Mouse (Mus musculus) heart, postnatal 0 days (tissue): ENCODE results near the gene Arid3a. TPM values are rescaled to one million over a fixed set of nuclear protein-coding genes. Genes with fewer than 3 reads are reported as not detected.

Experiments
- ATAC-seq: fragments of 200-750 bp; cut with Nextera tagmentation; 2 replicates; pipeline ENCODE4 v1.8.0; 2017; ENCODE audit warnings: low read depth, moderate number of reproducible peaks, moderate library complexity; ENCODE audit not compliant: insufficient read depth
- DNase-seq: peaks from one replicate; pipeline ENCODE4 v3.0.0-alpha.2; 2016; ENCODE audit warnings: low spot score
- H3K27ac ChIP-seq: fragments of 300-500 bp; sonication (generic); 2 replicates; pipeline ENCODE4 v1.5.1; 2014; ENCODE audit warnings: low read depth, mild to moderate bottlenecking
- H3K27me3 ChIP-seq: fragments of 300-500 bp; sonication (generic); 2 replicates; pipeline ENCODE4 v1.6.1; 2014; ENCODE audit warnings: low read length, mixed read lengths; ENCODE audit not compliant: control insufficient read depth, insufficient read depth
- H3K36me3 ChIP-seq: fragments of 300-500 bp; sonication (generic); replicated peaks from 2 replicates; pipeline ENCODE4 v1.6.1; 2014; ENCODE audit warnings: low read length, mixed read lengths; ENCODE audit not compliant: control insufficient read depth, insufficient read depth
- H3K4me1 ChIP-seq: fragments of 300-500 bp; sonication (generic); 2 replicates; pipeline ENCODE4 v1.6.1; 2014; ENCODE audit warnings: antibody characterized with exemption; ENCODE audit not compliant: control insufficient read depth, insufficient read depth
- H3K4me2 ChIP-seq: fragments of 300-500 bp; sonication (generic); 2 replicates; pipeline ENCODE4 v1.6.1; 2014; ENCODE audit warnings: low read depth, mild to moderate bottlenecking, low read length, moderate library complexity
- H3K4me3 ChIP-seq: fragments of 300-500 bp; sonication (generic); 2 replicates; pipeline ENCODE4 v1.5.1; 2014; ENCODE audit warnings: low read depth, low read length
- H3K9ac ChIP-seq: fragments of 300-500 bp; sonication (generic); replicated peaks from 2 replicates; pipeline ENCODE4 v1.6.1; 2014; ENCODE audit warnings: low read depth, low read length, mixed read lengths
- H3K9me3 ChIP-seq: fragments of 300-500 bp; sonication (generic); replicated peaks from 2 replicates; pipeline ENCODE4 v1.6.1; 2016; ENCODE audit warnings: low read length; ENCODE audit not compliant: control insufficient read depth
- CTCF ChIP-seq: IDR thresholded peaks from 2 replicates; pipeline ENCODE4 v1.5.1; 2016; ENCODE audit warnings: antibody characterized with exemption, control low read depth, low read depth
- EP300 ChIP-seq: IDR thresholded peaks from 2 replicates; pipeline ENCODE4 v1.6.1; 2016; ENCODE audit warnings: antibody characterized with exemption, low read depth
- WGBS: fragments of 180-500 bp; shearing (Covaris S2); extraction: QIAGEN DNeasy Blood & Tissue Kit; methylation state at CpG from one replicate; pipeline ENCODE4 v1.1.7; 2014; 5-methylcytosine and 5-hydroxymethylcytosine counted together
- polyA plus RNA-seq: library from polyadenylated mRNA; unstranded; fragments of >200 nt; fragmentation: Nextera tagmentation; extraction: Ambion mirVana; gene quantifications from 2 replicates; pipeline ENCODE4 v1.2.1, GENCODE M21; 2015
- total RNA-seq: library from RNA; depleted of rRNA; stranded (reverse); fragments of >200 nt; gene quantifications from 2 replicates; pipeline ENCODE4 v1.2.3, GENCODE M21; 2014; ENCODE audit warnings: low replicate concordance

Arid3a gene
- total and polyA plus RNA-seq, 2 experiments from 2014 or later: 0.77 to 5.6 TPM

DNA sequence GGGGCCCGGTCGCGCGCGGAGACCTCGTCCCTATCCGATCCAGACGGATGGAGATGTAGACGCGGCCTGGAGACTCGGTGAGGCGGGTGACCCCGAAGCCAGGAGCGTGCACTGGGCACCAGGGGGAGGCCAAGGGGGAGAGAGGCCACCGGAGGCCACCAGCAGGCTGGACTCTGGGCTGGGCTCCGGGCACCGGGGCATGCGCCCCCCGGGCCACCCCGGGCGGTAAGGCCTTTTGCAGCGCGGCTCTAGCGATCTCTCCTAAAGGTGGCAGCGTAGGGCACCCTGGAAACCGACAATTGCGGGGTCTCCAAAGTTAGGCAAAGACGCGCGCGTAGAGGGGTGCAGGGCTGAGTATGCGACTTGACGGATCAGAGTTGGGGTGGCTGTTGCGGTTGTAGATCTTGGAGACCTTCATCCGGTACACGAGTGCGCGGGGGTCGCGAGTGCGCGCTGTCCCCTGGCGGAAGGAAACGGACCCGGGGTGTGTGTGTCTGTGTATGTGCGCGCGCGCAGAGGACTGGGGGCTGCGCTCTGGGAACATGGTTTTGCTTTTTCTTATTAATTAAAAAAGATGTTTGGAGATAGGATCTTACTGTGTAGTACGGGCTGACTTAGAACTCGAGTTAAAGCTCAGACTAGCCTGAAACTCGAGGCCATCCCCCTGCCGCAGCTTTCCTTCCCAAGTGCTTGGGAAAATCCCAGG, 634 bp downstream of the Arid3a start:
- Histone ChIP-seq H3K4me3 (peak overlapping the region; percentile 88), H3K36me3 (0 out of 2 replicates have a peak, but pooled peaks cover 7% of the 10 kb centered on the region), H3K4me2 (peak overlapping the region; percentile 95), H3K9me3 (no peaks in the 10 kb centered on the region), H3K27ac (peak overlapping the region; percentile 86), H3K27me3 (peaks cover 9% of the 10 kb centered on the region), H3K9ac (peak overlapping the region; percentile 86), H3K4me1 (peaks cover 19% of the 10 kb centered on the region)
- TF ChIP-seq CTCF: no peak
- no peak for TF ChIP-seq EP300
- WGBS: under 1% methylated on average over 52 of the region's 54 CpGs
- DNase-seq: no peak
- peak; percentile 28 for ATAC-seq

DNA sequence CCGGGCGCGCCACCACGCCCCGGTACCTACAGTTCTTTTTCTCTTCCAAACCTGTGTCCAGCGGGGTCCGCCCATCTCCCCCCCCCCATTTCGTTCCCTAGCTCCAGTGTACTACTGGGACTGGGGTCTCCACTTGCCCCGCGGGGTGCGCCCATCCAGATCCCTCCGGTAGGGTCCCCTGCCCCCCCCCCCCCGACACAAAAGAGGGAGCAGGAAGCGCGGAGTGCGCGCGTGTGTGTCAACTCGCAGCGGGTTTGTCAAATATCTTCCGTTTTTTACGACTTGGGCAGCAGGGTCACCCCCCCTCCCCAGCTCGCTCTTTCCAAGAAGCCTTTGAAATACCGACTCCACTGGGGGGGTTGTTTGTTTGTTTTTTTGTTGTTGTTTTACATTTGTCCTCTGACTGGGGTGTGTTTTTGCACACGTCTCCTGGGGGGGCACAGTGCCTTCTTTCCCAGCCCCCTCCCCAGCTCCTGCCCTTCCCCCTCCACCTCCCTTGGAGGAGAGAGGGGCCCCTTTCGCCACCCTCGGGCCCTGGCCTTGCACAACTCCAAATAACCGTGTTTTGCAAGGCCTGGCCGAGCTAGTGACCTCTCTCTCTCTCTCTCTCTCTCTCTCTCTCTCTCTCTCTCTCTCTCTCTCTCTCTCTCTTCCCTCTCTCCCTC, 1.3 kb downstream of the Arid3a start:
- peaks cover 2% of the 10 kb centered on the region; the same call in 1 of the 2 replicates for H3K27me3 ChIP-seq
- H3K27ac ChIP-seq: peak overlapping the region; percentile 86
- TF ChIP-seq EP300 (no peak), CTCF (no peak)
- ATAC-seq (no peak), DNase-seq (no peak)
- 2% methylated on average over 26 of the region's 29 CpGs for WGBS
- H3K9me3 ChIP-seq: no peaks in the 10 kb centered on the region
- peak overlapping the region; percentile 88 for H3K4me3 ChIP-seq
- peak overlapping the region; percentile 95 for H3K4me2 ChIP-seq
- peak overlapping the region; percentile 86 for H3K9ac ChIP-seq
- H3K36me3 ChIP-seq: 0 out of 2 replicates have a peak, but pooled peaks cover 7% of the 10 kb centered on the region
- peaks cover 25% of the 10 kb centered on the region for H3K4me1 ChIP-seq

DNA sequence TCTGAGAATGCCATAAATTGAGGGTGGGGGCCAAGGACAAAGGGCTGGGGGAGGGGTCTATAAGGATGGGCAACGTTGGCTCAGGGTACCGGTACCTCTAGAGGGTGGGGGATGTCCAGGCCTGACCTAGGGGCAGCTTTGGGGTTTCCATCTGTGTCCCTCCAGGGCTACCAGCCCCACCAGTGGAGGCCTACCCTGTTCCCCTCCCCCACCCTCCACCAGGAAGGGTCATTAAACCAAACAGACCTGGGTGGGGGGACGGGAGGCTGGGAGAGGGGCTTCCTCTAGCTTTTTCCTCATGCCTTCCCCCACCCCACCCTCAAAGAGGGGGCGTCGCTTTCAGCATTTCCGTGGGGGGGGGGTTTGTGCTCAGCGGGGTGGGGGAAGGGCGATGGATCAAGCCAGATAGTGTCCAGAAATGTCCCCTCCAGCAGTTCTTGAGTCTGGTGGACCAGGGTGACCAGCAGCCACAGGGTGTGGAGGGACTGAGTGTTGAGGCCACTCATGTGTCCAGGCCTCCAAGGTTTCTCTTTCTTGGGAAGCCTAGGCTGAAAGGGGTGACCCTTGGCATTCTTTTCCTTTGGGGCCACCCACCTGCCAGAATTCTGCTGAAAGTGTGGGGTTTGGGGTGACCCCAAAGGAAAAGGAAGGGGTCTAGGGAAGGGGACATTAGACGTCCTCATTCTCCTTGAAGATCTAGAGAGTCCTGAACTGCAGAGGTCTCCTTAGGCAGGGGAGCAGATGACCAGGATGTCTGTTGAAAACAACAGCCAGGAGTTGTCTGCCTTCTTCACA, 2.3 kb downstream of the Arid3a start:
- H3K9ac ChIP-seq: no peak overlapping the region
- no peak for ATAC-seq

DNA sequence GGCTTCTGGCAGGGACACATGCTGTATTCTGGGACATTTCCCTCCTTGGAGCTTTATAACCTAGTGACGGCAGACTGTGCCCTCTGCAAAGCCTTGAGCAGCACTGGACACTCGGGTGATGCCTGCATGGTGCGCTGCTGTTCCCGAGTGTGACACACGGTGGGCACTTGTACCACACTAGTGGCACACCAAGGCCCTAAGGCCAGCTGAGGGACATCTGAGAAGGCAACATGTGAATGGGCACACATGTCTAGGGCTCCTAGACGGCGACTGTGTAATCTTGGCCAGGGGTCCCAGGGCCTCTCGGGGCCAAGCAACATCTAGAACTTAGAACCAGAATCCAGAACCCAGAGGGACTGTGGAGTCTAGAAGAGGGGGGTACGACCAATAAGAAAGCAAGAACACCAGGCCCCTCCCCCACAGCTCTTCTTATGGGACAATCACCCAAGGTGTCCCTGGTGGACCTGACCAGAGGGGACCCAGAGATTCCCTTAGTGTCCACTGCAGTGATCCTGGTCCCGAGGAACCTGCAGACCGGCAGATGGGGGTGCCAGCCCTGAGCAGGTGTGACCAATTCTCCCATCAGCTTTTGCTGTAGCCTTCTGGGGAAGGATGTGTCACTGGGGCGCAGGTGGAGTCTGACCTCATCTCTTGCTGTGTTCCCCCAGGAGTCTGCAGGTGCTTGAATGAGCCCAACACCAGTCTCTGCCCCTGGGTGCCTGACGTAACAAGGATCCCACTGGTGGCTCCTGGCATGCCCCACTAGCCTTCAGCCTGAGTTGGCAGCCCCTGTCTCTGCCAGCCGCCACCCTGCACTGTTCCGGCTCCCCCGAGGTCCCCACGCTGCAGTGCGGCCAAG, 3.4 kb downstream of the Arid3a start:
- Histone ChIP-seq H3K27me3 (no peaks in the 10 kb centered on the region), H3K27ac (no peak overlapping the region), H3K36me3 (0 out of 2 replicates have a peak, but pooled peaks cover 7% of the 10 kb centered on the region), H3K9me3 (no peaks in the 10 kb centered on the region), H3K4me3 (no peak overlapping the region), H3K9ac (no peak overlapping the region), H3K4me1 (peaks cover 25% of the 10 kb centered on the region), H3K4me2 (no peak overlapping the region)
- ATAC-seq: no peak
- no peak for DNase-seq
- 87% methylated on average over 18 of the region's 18 CpGs for WGBS
- no peak for TF ChIP-seq CTCF
- no peak for TF ChIP-seq EP300

More for the DNA sequence above, 2.3 kb downstream of the Arid3a start:
- WGBS: 36% methylated on average over 7 of the region's 9 CpGs
- Histone ChIP-seq H3K36me3 (0 out of 2 replicates have a peak, but pooled peaks cover 7% of the 10 kb centered on the region), H3K4me3 (no peak overlapping the region), H3K27me3 (no peaks in the 10 kb centered on the region), H3K27ac (no peak overlapping the region), H3K4me1 (peaks cover 25% of the 10 kb centered on the region), H3K4me2 (peak overlapping the region; percentile 95), H3K9me3 (no peaks in the 10 kb centered on the region)
- TF ChIP-seq EP300: no peak
- no peak for TF ChIP-seq CTCF
- DNase-seq: no peak

DNA sequence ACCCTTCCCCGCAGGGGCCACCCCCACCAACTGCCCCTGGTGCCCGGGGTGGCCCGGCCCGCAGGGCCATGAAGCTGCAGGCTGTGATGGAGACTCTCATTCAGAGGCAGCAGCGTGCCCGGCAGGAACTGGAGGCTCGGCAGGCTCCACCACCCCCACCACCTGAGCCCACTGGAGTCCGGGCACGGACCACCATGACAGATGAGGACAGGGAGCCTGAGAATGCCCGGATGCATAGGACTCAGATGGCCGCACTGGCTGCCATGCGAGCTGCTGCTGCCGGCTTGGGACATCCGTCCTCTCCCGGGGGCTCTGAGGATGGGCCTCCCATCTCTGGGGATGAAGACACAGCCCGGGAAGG, 4.0 kb downstream of the Arid3a start:
- no peak overlapping the region for H3K4me3 ChIP-seq
- H3K27ac ChIP-seq: no peak overlapping the region
- H3K4me2 ChIP-seq: no peak overlapping the region
- WGBS: 90% methylated on average over 16 of the region's 16 CpGs
- DNase-seq (no peak), ATAC-seq (no peak)
- 0 out of 2 replicates have a peak, but pooled peaks cover 7% of the 10 kb centered on the region for H3K36me3 ChIP-seq
- TF ChIP-seq CTCF (no peak), EP300 (no peak)
- peaks cover 22% of the 10 kb centered on the region for H3K4me1 ChIP-seq
- no peaks in the 10 kb centered on the region for H3K27me3 ChIP-seq
- no peak overlapping the region for H3K9ac ChIP-seq
- H3K9me3 ChIP-seq: no peaks in the 10 kb centered on the region
